Mouse (Mus musculus): ENCODE measurements around the gene Pyroxd1. TPM values are rescaled to one million over a fixed set of nuclear protein-coding genes. Genes with fewer than 3 reads are reported as not detected.

Pyroxd1 gene
- polyA plus RNA-seq (2017; shearing (Covaris generic)): 24.2 TPM

DNA sequence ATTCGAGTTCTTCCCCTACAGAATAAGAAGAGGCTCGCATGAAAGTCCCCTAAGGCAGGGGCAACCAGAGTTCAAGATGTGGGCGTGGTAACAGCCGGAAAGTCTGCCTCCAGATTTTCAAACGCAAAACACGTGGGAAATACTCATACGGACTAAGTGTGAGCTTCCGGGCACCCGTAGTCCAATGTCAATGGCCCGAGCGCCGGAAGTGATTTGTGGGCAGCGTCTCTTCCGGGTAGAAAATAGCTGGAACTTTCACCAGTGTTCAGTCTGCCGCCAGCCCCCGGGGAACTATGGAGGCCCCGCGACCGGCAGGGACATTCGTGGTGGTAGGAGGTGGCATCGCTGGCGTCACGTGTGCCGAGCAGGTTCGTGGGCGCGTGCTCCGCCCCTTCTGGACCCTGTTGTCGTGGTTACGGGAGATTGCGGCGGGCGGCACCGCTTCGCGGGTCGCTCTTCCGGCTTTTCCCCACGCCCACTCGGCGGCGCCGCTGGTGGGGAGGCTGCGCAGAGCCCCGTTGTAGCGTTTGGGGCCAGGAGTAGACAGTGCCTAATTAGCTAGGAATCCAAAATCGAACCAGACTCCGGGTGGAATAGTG is at the start of gene Pyroxd1:
Gene Pyroxd1 (plus strand): TSS at position 215 of the 599 bp plus-strand sequence.

DNA sequence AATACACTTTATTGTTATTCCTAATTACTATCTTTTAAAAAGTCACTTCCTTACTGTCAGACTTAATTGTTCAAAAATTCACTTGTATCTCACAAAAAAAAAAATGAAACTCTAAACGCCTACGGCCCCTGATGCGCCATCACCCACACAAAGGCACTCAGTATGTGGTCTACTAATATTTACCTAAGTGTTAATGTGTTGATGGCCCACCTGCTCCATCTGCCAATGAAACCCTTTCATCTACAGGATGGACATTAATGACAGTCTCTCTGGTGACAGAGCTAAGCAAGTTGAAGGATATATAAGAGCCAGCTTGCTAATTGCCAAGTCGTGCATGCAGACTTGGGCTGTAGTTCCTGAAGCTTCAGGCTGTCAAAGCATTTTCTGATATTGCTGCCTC is 47.4 kb upstream of the Pyroxd1 start, which contains the start of gene Iapp:
Gene Iapp (plus strand): TSS at position 326 of the 400 bp plus-strand sequence.

DNA sequence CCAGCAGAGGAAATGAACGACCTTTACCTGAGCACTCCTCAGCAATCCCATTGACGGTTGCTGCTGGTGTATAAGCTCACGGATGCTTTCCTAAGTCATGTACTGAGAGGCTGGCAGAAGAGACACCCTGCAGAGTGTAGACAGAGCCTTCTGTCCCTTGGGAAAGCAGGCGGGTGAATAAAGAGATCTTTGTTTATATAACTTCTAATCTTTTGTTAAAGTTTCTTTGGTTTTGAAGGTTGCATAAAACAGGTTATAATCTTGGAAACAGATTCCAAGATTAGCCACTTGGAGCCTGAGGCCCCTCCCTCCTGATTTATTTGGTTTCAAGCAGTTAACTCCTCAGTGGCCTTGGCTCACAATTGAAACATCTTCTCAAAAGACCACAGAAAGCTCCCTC is 22.6 kb upstream of the Pyroxd1 start, which contains the start of gene Slco1a5:
Gene Slco1a5 (minus strand): TSS at position 101 of the 400 bp plus-strand sequence.

DNA sequence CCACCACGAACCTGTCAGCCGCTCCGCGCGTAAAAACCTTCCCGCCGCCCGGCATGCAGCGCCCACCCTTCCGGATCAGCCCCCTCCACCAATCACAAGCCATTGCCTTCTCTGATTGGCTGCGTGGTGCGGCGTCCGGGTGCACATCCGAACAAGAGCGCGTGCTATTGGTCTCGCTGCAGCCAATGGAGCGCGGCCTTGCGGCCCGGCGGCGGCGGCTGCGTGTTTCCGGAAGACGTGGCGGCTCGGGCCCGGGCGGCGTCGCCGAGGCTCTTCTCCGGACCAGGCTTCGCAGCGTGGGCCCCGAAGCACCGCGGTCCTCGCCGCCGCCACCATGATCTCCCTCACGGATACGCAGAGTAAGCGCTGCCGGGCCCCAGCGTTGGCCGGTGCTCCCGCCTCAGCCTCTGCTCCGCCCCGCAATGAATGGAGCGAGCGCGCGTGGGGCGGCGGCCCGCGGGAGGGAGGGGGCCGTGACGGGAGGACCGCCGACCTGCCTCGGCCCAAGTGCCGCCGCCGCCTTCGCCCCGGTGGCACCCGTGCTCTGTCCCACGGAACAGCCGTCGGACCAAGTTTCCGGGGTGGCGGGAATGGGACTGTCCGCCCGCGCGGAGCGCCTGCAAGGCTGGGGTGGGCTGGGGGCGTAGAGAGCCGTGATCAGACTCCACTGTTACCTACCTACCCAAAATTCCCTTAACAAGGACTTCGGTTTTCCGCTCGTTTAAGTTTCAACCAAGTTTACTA is 41.7 kb downstream of the Pyroxd1 start, which contains the start of the genes Recql and Golt1b:
Gene Recql (minus strand): TSS at position 77 of the 744 bp plus-strand sequence.
Gene Golt1b (plus strand): TSS at position 211 of the 744 bp plus-strand sequence.

Other genes starting within 250 kb of the Pyroxd1 start
- 0.69 TPM for gene Slco1a6, start 137.1 kb upstream of the Pyroxd1 start, polyA plus RNA-seq (2017; shearing (Covaris generic))
- gene Iapp, start 47.2 kb upstream of the Pyroxd1 start, polyA plus RNA-seq (2017; shearing (Covaris generic)): not detected
- not detected for gene Slco1a5, start 22.7 kb upstream of the Pyroxd1 start, polyA plus RNA-seq (2017; shearing (Covaris generic))
- gene Recql, start 41.4 kb downstream of the Pyroxd1 start, polyA plus RNA-seq (2017; shearing (Covaris generic)): 47.7 TPM
- gene Golt1b, start 41.6 kb downstream of the Pyroxd1 start, polyA plus RNA-seq (2017; shearing (Covaris generic)): 18.6 TPM
- gene Spx, start 67.8 kb downstream of the Pyroxd1 start, polyA plus RNA-seq (2017; shearing (Covaris generic)): 0.98 TPM
- gene Gys2, start 127.5 kb downstream of the Pyroxd1 start, polyA plus RNA-seq (2017; shearing (Covaris generic)): not detected
- 133 TPM for gene Ldhb, start 162.3 kb downstream of the Pyroxd1 start, polyA plus RNA-seq (2017; shearing (Covaris generic))
- 0.13 TPM for gene Kcnj8, start 226.0 kb downstream of the Pyroxd1 start, polyA plus RNA-seq (2017; shearing (Covaris generic))

All from CD4-positive, CD25-positive, alpha-beta regulatory T cell (primary cell).